Comparison of ENCODE assay signal across 24 mouse cellular contexts in the genomic region with DNA sequence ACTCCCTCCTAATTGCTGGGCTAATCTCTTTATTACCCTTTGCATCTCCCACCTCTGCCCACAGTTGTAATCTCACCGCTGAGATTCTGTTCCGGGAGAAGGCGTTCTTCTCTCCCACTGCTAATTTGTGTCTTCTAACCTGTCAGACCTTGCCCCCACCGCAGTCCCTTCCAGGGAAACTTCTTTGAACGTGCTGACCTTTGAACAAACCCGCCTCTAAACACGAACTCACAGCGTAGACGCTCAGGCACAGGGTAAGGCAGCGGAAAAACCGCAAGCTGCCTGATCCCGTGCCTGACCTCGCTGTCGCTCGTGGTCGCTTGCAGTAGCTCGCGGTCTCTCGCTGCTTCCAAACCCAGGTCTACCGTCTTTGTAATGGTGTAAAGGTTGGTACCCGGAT.
DNase-seq lines count a peak whose midpoint lies in the region; ATAC-seq and TF ChIP-seq lines count a peak whose summit lies in the region.
"Had no signal": no experiment of that assay in that cellular context is flagged by ENCODE, and none has a peak within 500 bp of the region (broad histone marks: within the 10 kb centered on the region; RNA-seq: fewer than 3 reads in every experiment).

No protein-coding gene starts in this region.

- DNase-seq in kidney, adult 11 months: peak; percentile 56
- no peak for DNase-seq in stomach, postnatal 0 days (ENCODE audit: low spot score)
- peak; percentile 17 for DNase-seq in kidney, postnatal 14 days
- DNase-seq in right cerebral cortex, postnatal 36 days (ENCODE audit: low spot score in 2 of 2): no peak
- DNase-seq in thymus, adult 18-20 months: no peak
- DNase-seq: adrenal gland, postnatal 36 days; cerebellum, adult 9-10 months; gastrocnemius, adult 2 months; heart, postnatal 4 days; layer of hippocampus, adult 9-11 months; liver, embryonic 13.5 days; lung, embryonic 14.5 days; thymus, postnatal 25 days had no signal

- no peak overlapping the region for H3K4me2 ChIP-seq in kidney, embryonic 15.5 days
- no peak overlapping the region for H3K4me2 ChIP-seq in stomach, embryonic 15.5 days
- H3K4me2 ChIP-seq in stomach, postnatal 0 days (replicated peaks; ENCODE audit: low read depth): no peak overlapping the region
- H3K4me2 ChIP-seq: embryonic facial prominence, embryonic 15.5 days; heart, embryonic 15.5 days; hindbrain, embryonic 14.5 days; liver, embryonic 13.5 days; lung, embryonic 14.5 days; midbrain, embryonic 15.5 days; neural tube, embryonic 13.5 days had no signal

- no peak for TF ChIP-seq EP300 in stomach, postnatal 0 days (optimal IDR thresholded peaks at IDR 0.05)

- no peak overlapping the region for H3K9ac ChIP-seq in kidney, embryonic 15.5 days
- H3K9ac ChIP-seq in stomach, embryonic 15.5 days: no peak overlapping the region
- no peak overlapping the region for H3K9ac ChIP-seq in stomach, postnatal 0 days (ENCODE audit: low read length)
- H3K9ac ChIP-seq: embryonic facial prominence, embryonic 15.5 days; heart, embryonic 15.5 days; hindbrain, embryonic 14.5 days; liver, embryonic 13.5 days; lung, embryonic 14.5 days; midbrain, embryonic 15.5 days; neural tube, embryonic 13.5 days had no signal

- H3K36me3 ChIP-seq in kidney, embryonic 15.5 days: no peaks in the 10 kb centered on the region
- H3K36me3 ChIP-seq in stomach, embryonic 15.5 days: no peaks in the 10 kb centered on the region
- no peaks in the 10 kb centered on the region for H3K36me3 ChIP-seq in stomach, postnatal 0 days (ENCODE audit: control insufficient read depth, insufficient read depth, low read length)
- H3K36me3 ChIP-seq: embryonic facial prominence, embryonic 15.5 days; heart, embryonic 15.5 days; liver, embryonic 13.5 days; midbrain, embryonic 15.5 days; neural tube, embryonic 13.5 days had no signal

- no peaks in the 10 kb centered on the region for H3K9me3 ChIP-seq in kidney, embryonic 15.5 days (replicated peaks)
- H3K9me3 ChIP-seq in stomach, embryonic 15.5 days: no peaks in the 10 kb centered on the region
- H3K9me3 ChIP-seq in stomach, postnatal 0 days (ENCODE audit: control insufficient read depth, low read length): no peaks in the 10 kb centered on the region
- H3K9me3 ChIP-seq: embryonic facial prominence, embryonic 15.5 days; heart, embryonic 15.5 days; liver, embryonic 13.5 days; megakaryocyte, embryonic 14.5 days; midbrain, embryonic 15.5 days; neural tube, embryonic 13.5 days had no signal

- no peaks in the 10 kb centered on the region for H3K4me1 ChIP-seq in kidney, embryonic 15.5 days
- H3K4me1 ChIP-seq in stomach, embryonic 15.5 days: no peaks in the 10 kb centered on the region
- H3K4me1 ChIP-seq in stomach, postnatal 0 days (replicated peaks; ENCODE audit: control insufficient read depth, insufficient read depth): no peaks in the 10 kb centered on the region
- H3K4me1 ChIP-seq: midbrain, embryonic 15.5 days; neural tube, embryonic 13.5 days had no signal

- H3K27me3 ChIP-seq in kidney, embryonic 15.5 days: no peaks in the 10 kb centered on the region; the same call in 1 of the 2 replicates
- H3K27me3 ChIP-seq in stomach, embryonic 15.5 days (replicated peaks): no peaks in the 10 kb centered on the region
- no peaks in the 10 kb centered on the region for H3K27me3 ChIP-seq in stomach, postnatal 0 days (ENCODE audit: control insufficient read depth, insufficient read depth, low read length)
- H3K27me3 ChIP-seq: embryonic facial prominence, embryonic 15.5 days; heart, embryonic 15.5 days; liver, embryonic 13.5 days; midbrain, embryonic 15.5 days; neural tube, embryonic 13.5 days had no signal

- H3K27ac ChIP-seq in kidney, embryonic 15.5 days: no peak overlapping the region
- H3K27ac ChIP-seq in stomach, embryonic 15.5 days: no peak overlapping the region
- H3K27ac ChIP-seq in stomach, postnatal 0 days (replicated peaks): no peak overlapping the region
- H3K27ac ChIP-seq: embryonic facial prominence, embryonic 15.5 days; gastrocnemius, adult 2 months; heart, embryonic 15.5 days; hindbrain, embryonic 14.5 days; left cerebral cortex, adult 2 months; liver, embryonic 13.5 days; midbrain, embryonic 15.5 days; neural tube, embryonic 13.5 days had no signal

- no peak for TF ChIP-seq CTCF in stomach, postnatal 0 days (IDR thresholded peaks at IDR 0.05; ENCODE audit: low read depth)

- 63% methylated on average over 21 of the region's 21 CpGs for WGBS in kidney, embryonic 15.5 days
- WGBS in stomach, embryonic 15.5 days: 81% methylated on average over 21 of the region's 21 CpGs
- WGBS in stomach, postnatal 0 days: 89% methylated on average over 21 of the region's 21 CpGs

- no peak for ATAC-seq in kidney, embryonic 15.5 days (replicated peaks; ENCODE audit: low FRiP score)
- ATAC-seq in stomach, embryonic 15.5 days (ENCODE audit: insufficient read depth, low FRiP score, low read depth): 0 out of 2 replicates have a peak, but pooled peaks have one; percentile 27
- no peak for ATAC-seq in stomach, postnatal 0 days (ENCODE audit: low FRiP score, low TSS enrichment)
- ATAC-seq: forebrain, embryonic 14.5 days; midbrain, embryonic 15.5 days had no signal

- no peak overlapping the region for H3K4me3 ChIP-seq in kidney, embryonic 15.5 days (replicated peaks)
- no peak overlapping the region for H3K4me3 ChIP-seq in stomach, embryonic 15.5 days (replicated peaks)
- H3K4me3 ChIP-seq in stomach, postnatal 0 days (ENCODE audit: low read depth, low read length): no peak overlapping the region
- H3K4me3 ChIP-seq: embryonic facial prominence, embryonic 15.5 days; gastrocnemius, adult 2 months; heart, embryonic 15.5 days; left cerebral cortex, adult 2 months; liver, embryonic 13.5 days; megakaryocyte, embryonic 14.5 days; midbrain, embryonic 15.5 days; myocyte; neural tube, embryonic 13.5 days had no signal

Comparison
In these comparisons a context has a peak if more than half of its experiments do, and no peak if none do; other contexts are left out.
1. DNase-seq: peak in kidney, adult 11 months (single experiment) and kidney, postnatal 14 days (single experiment); none in stomach, postnatal 0 days (single experiment), right cerebral cortex, postnatal 36 days (0 of 2) and thymus, adult 18-20 months (0 of 2).